In genomic region chr14:104813977-104814584, GRCm38 (mm10) we compare ENCODE assay signal across 9 mouse cellular contexts.
DNase-seq lines count a peak whose midpoint lies in the region; ATAC-seq lines count a peak whose summit lies in the region.
"Had no signal": no experiment of that assay in that cellular context is flagged by ENCODE, and none has a peak within 500 bp of the region (broad histone marks: within the 10 kb centered on the region; RNA-seq: fewer than 3 reads in every experiment).

No protein-coding gene starts in this region.

- H3K4me2 ChIP-seq in hindbrain, embryonic 11.5 days (replicated peaks; ENCODE audit: low read depth, low read length) = no peak overlapping the region
- no peak overlapping the region for H3K4me2 ChIP-seq in hindbrain, embryonic 12.5 days (replicated peaks)
- no peak overlapping the region for H3K4me2 ChIP-seq in embryonic facial prominence, embryonic 14.5 days (ENCODE audit: low read depth, low read length)
- H3K4me2 ChIP-seq in midbrain, embryonic 16.5 days (ENCODE audit: low read length) = no peak overlapping the region

- H3K27ac ChIP-seq in hindbrain, embryonic 11.5 days (ENCODE audit: low read depth, low read length) = no peak overlapping the region
- H3K27ac ChIP-seq in hindbrain, embryonic 12.5 days = no peak overlapping the region
- H3K27ac ChIP-seq in embryonic facial prominence, embryonic 14.5 days (replicated peaks; ENCODE audit: low read depth, low read length) = no peak overlapping the region
- no peak overlapping the region for H3K27ac ChIP-seq in midbrain, embryonic 16.5 days (ENCODE audit: low read length)

- peak; percentile 38; the same call in 1 of the 2 replicates for ATAC-seq in hindbrain, embryonic 11.5 days (ENCODE audit: low FRiP score)
- no peak for ATAC-seq in hindbrain, embryonic 12.5 days (ENCODE audit: low FRiP score)
- ATAC-seq in embryonic facial prominence, embryonic 14.5 days (ENCODE audit: low read depth) = no peak
- ATAC-seq in hematopoietic stem cell, adult 5-6 weeks (replicated peaks in 1 of 2; ENCODE audit: insufficient read depth in 1 of 2, low FRiP score in 2 of 2, low TSS enrichment in 1 of 2, low read depth in 1 of 2, poor library complexity in 2 of 2, severe bottlenecking in 2 of 2) = peak; percentile 74 to 76; a peak in 3 of 4 replicates
- ATAC-seq in midbrain, embryonic 16.5 days = peak; percentile 51; the same call in 1 of the 2 replicates

- DNase-seq in hindbrain, embryonic 11.5 days (ENCODE audit: low spot score) = peak; percentile 89
- DNase-seq in adrenal gland, postnatal 4 days (ENCODE audit: low spot score in 2 of 2) = peak; percentile 10 to 54
- peak; percentile 89 for DNase-seq in embryonic facial prominence, embryonic 14.5 days (ENCODE audit: low spot score)
- peak; percentile 82 to 83 for DNase-seq in left cerebral cortex, postnatal 25 days (ENCODE audit: low spot score in 2 of 2)
- peak; percentile 52 for DNase-seq in telencephalon, adult 2 months (ENCODE audit: low read depth, low spot score)

- intact Hi-C loops in left cerebral cortex, postnatal 25 days (cut with DNase I) = loop anchor here (2.0 to 10.0 kb wide), 4 partner anchors 289 to 1099 kb away; partner anchors contain the start of gene Rnf219

- H3K27me3 ChIP-seq in hindbrain, embryonic 11.5 days (ENCODE audit: control insufficient read depth, insufficient read depth, low read length) = no peaks in the 10 kb centered on the region
- H3K27me3 ChIP-seq in hindbrain, embryonic 12.5 days = no peaks in the 10 kb centered on the region
- H3K27me3 ChIP-seq in embryonic facial prominence, embryonic 14.5 days (replicated peaks; ENCODE audit: control insufficient read depth, insufficient read depth, low read length) = no peaks in the 10 kb centered on the region
- H3K27me3 ChIP-seq in midbrain, embryonic 16.5 days (ENCODE audit: control insufficient read depth, insufficient read depth, low read depth, low read length) = no peaks in the 10 kb centered on the region

- no peak overlapping the region for H3K9ac ChIP-seq in hindbrain, embryonic 11.5 days (ENCODE audit: low read depth, low read length)
- H3K9ac ChIP-seq in hindbrain, embryonic 12.5 days = no peak overlapping the region
- no peak overlapping the region for H3K9ac ChIP-seq in embryonic facial prominence, embryonic 14.5 days (ENCODE audit: low read depth, low read length)
- no peak overlapping the region for H3K9ac ChIP-seq in midbrain, embryonic 16.5 days (ENCODE audit: low read depth, low read length)

- H3K36me3 ChIP-seq in hindbrain, embryonic 11.5 days (ENCODE audit: control insufficient read depth, insufficient read depth, low read length) = no peaks in the 10 kb centered on the region
- H3K36me3 ChIP-seq in hindbrain, embryonic 12.5 days = no peaks in the 10 kb centered on the region
- H3K36me3 ChIP-seq in embryonic facial prominence, embryonic 14.5 days (ENCODE audit: control insufficient read depth, insufficient read depth, low read length) = no peaks in the 10 kb centered on the region
- no peaks in the 10 kb centered on the region for H3K36me3 ChIP-seq in midbrain, embryonic 16.5 days (ENCODE audit: control insufficient read depth, insufficient read depth, low read length)

- no peak overlapping the region for H3K4me3 ChIP-seq in hindbrain, embryonic 11.5 days (ENCODE audit: low read depth, low read length)
- H3K4me3 ChIP-seq in hindbrain, embryonic 12.5 days = no peak overlapping the region
- H3K4me3 ChIP-seq in embryonic facial prominence, embryonic 14.5 days (ENCODE audit: low read depth, low read length) = no peak overlapping the region
- H3K4me3 ChIP-seq in midbrain, embryonic 16.5 days (ENCODE audit: low read depth, low read length) = no peak overlapping the region
- H3K4me3 ChIP-seq: myocyte had no signal

- no peaks in the 10 kb centered on the region for H3K9me3 ChIP-seq in hindbrain, embryonic 11.5 days (ENCODE audit: control insufficient read depth, low read length)
- no peaks in the 10 kb centered on the region for H3K9me3 ChIP-seq in hindbrain, embryonic 12.5 days (replicated peaks)
- no peaks in the 10 kb centered on the region for H3K9me3 ChIP-seq in embryonic facial prominence, embryonic 14.5 days (ENCODE audit: control insufficient read depth, low read length)
- H3K9me3 ChIP-seq in midbrain, embryonic 16.5 days (replicated peaks; ENCODE audit: control insufficient read depth, low read length, poor library complexity, severe bottlenecking) = no peaks in the 10 kb centered on the region

- H3K4me1 ChIP-seq in hindbrain, embryonic 11.5 days (replicated peaks; ENCODE audit: control insufficient read depth, insufficient read depth, low read length) = no peaks in the 10 kb centered on the region
- peaks cover 3% of the 10 kb centered on the region; the same call in 1 of the 2 replicates for H3K4me1 ChIP-seq in hindbrain, embryonic 12.5 days
- H3K4me1 ChIP-seq in embryonic facial prominence, embryonic 14.5 days (ENCODE audit: control insufficient read depth, insufficient read depth, low read length) = no peaks in the 10 kb centered on the region
- no peaks in the 10 kb centered on the region for H3K4me1 ChIP-seq in midbrain, embryonic 16.5 days (ENCODE audit: control insufficient read depth, insufficient read depth, low read length)

- 38% methylated on average over 10 of the region's 10 CpGs for WGBS in hindbrain, embryonic 11.5 days
- WGBS in hindbrain, embryonic 12.5 days = 37% methylated on average over 10 of the region's 10 CpGs
- 30% methylated on average over 10 of the region's 10 CpGs for WGBS in embryonic facial prominence, embryonic 14.5 days
- WGBS in midbrain, embryonic 16.5 days = 33% methylated on average over 10 of the region's 10 CpGs

Comparison
In these comparisons a context has a peak if more than half of its experiments do, and no peak if none do; other contexts are left out.
1. ATAC-seq: peak in hindbrain, embryonic 11.5 days (single experiment), hematopoietic stem cell, adult 5-6 weeks (2 of 2) and midbrain, embryonic 16.5 days (single experiment); none in hindbrain, embryonic 12.5 days (single experiment) and embryonic facial prominence, embryonic 14.5 days (single experiment).
2. DNase-seq: peak in every context shown above with its lines; median percentile 89 in hindbrain, embryonic 11.5 days; 89 in embryonic facial prominence, embryonic 14.5 days; 82 in left cerebral cortex, postnatal 25 days; 52 in telencephalon, adult 2 months; 32 in adrenal gland, postnatal 4 days.